Mouse (Mus musculus): ENCODE results near the gene Ceacam2.
"Not testable (repeated sequence)": the region's sequence is repeated elsewhere in the genome, so short reads cannot be mapped to it uniquely, and the experiment has no call there.

DNA sequence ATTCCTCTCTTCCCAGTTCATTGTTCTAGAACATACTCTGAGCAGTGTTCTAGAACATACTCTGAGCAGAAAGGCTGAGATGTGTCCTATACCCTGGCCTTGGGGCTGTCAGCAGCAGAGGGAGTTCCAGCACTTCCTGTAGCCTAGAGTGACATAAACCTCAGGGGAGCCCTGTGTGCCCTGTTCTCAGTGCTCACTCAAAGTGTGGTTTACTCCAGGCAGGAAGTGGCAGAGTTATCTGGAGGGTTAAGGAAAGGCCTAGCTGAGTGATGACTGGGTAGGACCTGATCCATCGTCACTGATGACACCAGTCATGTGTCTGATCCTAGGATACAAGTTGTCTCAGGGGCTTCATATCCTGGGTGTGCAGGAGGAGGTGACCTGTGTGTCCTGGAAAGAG is 297 bp upstream of the Ceacam2 start:
- TF ChIP-seq MAX (IDR thresholded peaks at IDR 0.05); CTCF (IDR thresholded peaks at IDR 0.05; ENCODE audit: control insufficient read depth, insufficient read depth, insufficient read length): not testable (repeated sequence)
